Mouse (Mus musculus): ENCODE data around the gene Dcaf15.

DNA sequence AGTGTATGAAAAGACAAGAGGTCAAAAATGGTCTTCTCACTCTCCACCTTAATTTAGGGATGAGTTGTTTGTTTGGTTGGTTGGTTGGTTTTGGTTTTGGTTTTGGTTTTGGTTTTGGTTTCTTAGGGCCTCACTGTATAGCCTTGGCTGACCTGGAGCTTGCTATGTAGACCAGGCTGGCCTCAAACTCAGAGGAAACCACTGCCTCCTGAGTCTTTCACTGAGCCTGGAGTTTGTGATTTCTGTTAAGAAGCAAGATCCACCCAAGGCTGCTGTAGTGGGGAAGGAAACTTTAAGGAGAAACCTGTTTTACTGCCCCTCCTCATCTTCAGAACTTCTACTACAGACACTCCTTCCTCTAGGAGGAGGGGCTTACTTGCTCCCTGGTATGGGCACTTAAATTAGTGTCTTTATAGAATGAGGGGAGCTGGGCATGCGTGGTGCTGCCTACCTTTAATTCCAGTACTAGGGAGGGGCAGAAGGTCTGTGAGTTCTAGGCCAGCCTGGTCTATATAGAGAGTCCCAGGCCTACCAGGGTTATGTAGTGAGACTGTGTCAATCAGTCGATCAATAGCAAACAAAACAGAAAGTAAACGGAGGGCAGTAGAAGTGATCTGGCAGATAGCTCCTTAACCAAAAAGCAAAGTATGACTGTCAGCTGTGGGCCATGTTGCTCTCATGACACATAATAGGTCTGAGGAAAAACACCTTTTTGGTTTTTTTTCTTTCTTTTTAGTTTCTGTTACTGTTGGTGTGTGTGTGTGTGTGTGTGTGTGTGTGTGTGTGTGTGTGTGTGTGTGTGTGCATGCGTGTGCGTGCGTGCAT, 1.9 kb upstream of the Dcaf15 start:
- TF ChIP-seq POLR2A (IDR thresholded peaks at IDR 0.05; ENCODE audit: extremely low read depth, insufficient read depth, low read length) = no peak
- no peak for TF ChIP-seq CTCF (IDR thresholded peaks at IDR 0.05; ENCODE audit: extremely low read depth, insufficient read depth, low read length)
